Mouse (Mus musculus) neutrophil, adult 59 days (primary cell): ENCODE data around the gene C1qbp. TPM values are rescaled to one million over a fixed set of nuclear protein-coding genes. Genes with fewer than 3 reads are reported as not detected.

Source experiments
- total RNA-seq, 2 experiments: library from RNA; stranded (reverse); gene quantifications; 1 replicate in 1 of 2; 2 replicates in 1 of 2; pipeline ENCODE4 v1.2.4; 2023

Gene C1qbp
- 10 to 100 TPM; 45.7 to 48.5 TPM for total RNA-seq

GRCm38 (mm10) chr11:70982557-70983228 lies at the start of gene C1qbp:
TSS of gene C1qbp (minus strand) at chr11:70983026.

GRCm38 (mm10) chr11:71019201-71020068 lies 36.6 kb upstream of the C1qbp start, which contains the start of the genes Mis12 and Derl2:
TSS of gene Mis12 (plus strand) at chr11:71019611.
TSS of gene Derl2 (minus strand) at chr11:71019841.

GRCm38 (mm10) chr11:71004316-71004773 lies 21.5 kb upstream of the C1qbp start, which contains the start of gene Dhx33:
TSS of gene Dhx33 (minus strand) at chr11:71004437.

GRCm38 (mm10) chr11:70969821-70970559 lies 12.8 kb downstream of the C1qbp start, which contains the start of the genes Nup88 and Rpain:
TSS of gene Nup88 (minus strand) at chr11:70969973.
TSS of gene Rpain (plus strand) at chr11:70970213.

Other genes with a start within 250 kb of the C1qbp start
- gene Zfp3, start 218.8 kb downstream of the C1qbp start, total RNA-seq, result under 1 TPM; 0.77 to 0.89 TPM
- gene Scimp, start 170.4 kb downstream of the C1qbp start, total RNA-seq, result under 1 TPM; 0.44 to 0.53 TPM
- 10 to 100 TPM; 13.0 to 13.2 TPM for gene Rabep1, start 138.2 kb downstream of the C1qbp start, total RNA-seq
- gene Nup88, start 13.1 kb downstream of the C1qbp start, total RNA-seq, result 10 to 100 TPM; 43.9 to 47.7 TPM
- 10 to 100 TPM; 26.4 to 27.4 TPM for gene Rpain, start 12.8 kb downstream of the C1qbp start, total RNA-seq
- gene Dhx33, start 21.4 kb upstream of the C1qbp start, total RNA-seq, result 1 to 10 TPM; 5.6 to 7.2 TPM
- 10 to 100 TPM; 14.8 to 15.3 TPM for gene Mis12, start 36.6 kb upstream of the C1qbp start, total RNA-seq
- gene Derl2, start 36.8 kb upstream of the C1qbp start, total RNA-seq, result 10 to 100 TPM; 22.7 to 34.5 TPM
- not detected for gene 6330403K07Rik, start 50.5 kb upstream of the C1qbp start, total RNA-seq
- 10 to 100 TPM in 1 of 2 experiments, 1 to 10 TPM in 1; 8.7 to 15.4 TPM for gene Nlrp1a, start 161.7 kb upstream of the C1qbp start, total RNA-seq
- gene Nlrp1b, start 247.7 kb upstream of the C1qbp start, total RNA-seq, result 10 to 100 TPM in 1 of 2 experiments, 1 to 10 TPM in 1; 7.2 to 10.6 TPM